Mouse (Mus musculus) adrenal gland, postnatal 25 days (tissue): Measurements from ENCODE around the gene Trim17. TPM values are rescaled to one million over a fixed set of nuclear protein-coding genes. Genes with fewer than 3 reads are reported as not detected.

ENCODE experiments used
- DNase-seq: peaks from one replicate; pipeline ENCODE4 v3.0.0; 2021; ENCODE audit warnings: mixed read lengths
- total RNA-seq: library from RNA; stranded (reverse); gene quantifications from 2 replicates; pipeline ENCODE4 v1.2.3, GENCODE M21; 2021

Trim17 gene
- total RNA-seq, 1 experiment from 2014 or later: 0.21 TPM

- DNase-seq: no peak
These were observed 14.5 kb downstream of the Trim17 start for GRCm38 (mm10) chr11:58969027-58969426.

GRCm38 (mm10) chr11:58969659-58970058 lies 15.2 kb downstream of the Trim17 start:
- no peak for DNase-seq

GRCm38 (mm10) chr11:58970831-58971530 lies 16.5 kb downstream of the Trim17 start:
- no peak for DNase-seq

GRCm38 (mm10) chr11:58971796-58972195 lies 17.3 kb downstream of the Trim17 start:
- no peak for DNase-seq

- no peak for DNase-seq
These were observed 19.9 kb downstream of the Trim17 start for GRCm38 (mm10) chr11:58974414-58974813.

- peak; percentile 53 for DNase-seq
These were observed 22.7 kb downstream of the Trim17 start for GRCm38 (mm10) chr11:58977150-58977549.

- peak; percentile 2 for DNase-seq
These were observed 23.1 kb downstream of the Trim17 start for GRCm38 (mm10) chr11:58977607-58978026.

GRCm38 (mm10) chr11:58978027-58978705 lies 23.7 kb downstream of the Trim17 start, which contains the start of gene Trim11:
Gene Trim11, plus strand, starts transcription at chr11:58978093.
- peak; percentile 58 for DNase-seq

- no peak for DNase-seq
These were observed 24.2 kb downstream of the Trim17 start for GRCm38 (mm10) chr11:58978706-58979030.

GRCm38 (mm10) chr11:58979183-58979582 lies 24.7 kb downstream of the Trim17 start:
- peak; percentile 0 for DNase-seq

GRCm38 (mm10) chr11:58979661-58980060 lies 25.2 kb downstream of the Trim17 start:
- peak; percentile 8 for DNase-seq

GRCm38 (mm10) chr11:58980381-58980990 lies 26.0 kb downstream of the Trim17 start:
- DNase-seq: peak; percentile 30

- DNase-seq: peak; percentile 51
These were observed 27.3 kb downstream of the Trim17 start for GRCm38 (mm10) chr11:58981541-58982447.

- DNase-seq: no peak
These were observed 28.1 kb downstream of the Trim17 start for GRCm38 (mm10) chr11:58982471-58983097.

- no peak for DNase-seq
These were observed 29.3 kb downstream of the Trim17 start for GRCm38 (mm10) chr11:58983691-58984341.

GRCm38 (mm10) chr11:58984657-58985056 lies 30.2 kb downstream of the Trim17 start:
- no peak for DNase-seq

GRCm38 (mm10) chr11:58985299-58985917 lies 30.9 kb downstream of the Trim17 start:
- DNase-seq: no peak

GRCm38 (mm10) chr11:58989166-58989565 lies 34.7 kb downstream of the Trim17 start:
- DNase-seq: no peak

- no peak for DNase-seq
These were observed 35.7 kb downstream of the Trim17 start for GRCm38 (mm10) chr11:58990141-58990540.

GRCm38 (mm10) chr11:58990794-58991193 lies 36.3 kb downstream of the Trim17 start:
- DNase-seq: peak; percentile 47

- no peak for DNase-seq
These were observed 37.4 kb downstream of the Trim17 start for GRCm38 (mm10) chr11:58991911-58992310.
